Mouse (Mus musculus): ENCODE results near the gene Phtf2. TPM values are rescaled to one million over a fixed set of nuclear protein-coding genes. Genes with fewer than 3 reads are reported as not detected.

Gene Phtf2
- polyA plus RNA-seq, 1 experiment from 2014 or later = 20.8 TPM

Other genes with a start within 250 kb of the Phtf2 start
- 60.6 and 66.2 TPM in 2 replicates for gene Tmem60, start 67 bp upstream of the Phtf2 start, polyA plus RNA-seq (2014; fragmentation: Nextera tagmentation; extraction: Ambion mirVana)
- 6.3 and 7.1 TPM in 2 replicates for gene Rsbn1l, start 74.3 kb upstream of the Phtf2 start, polyA plus RNA-seq (2014; fragmentation: Nextera tagmentation; extraction: Ambion mirVana)
- 28.0 and 29.6 TPM in 2 replicates for gene Ptpn12, start 173.8 kb upstream of the Phtf2 start, polyA plus RNA-seq (2014; fragmentation: Nextera tagmentation; extraction: Ambion mirVana)

Measured in midbrain, embryonic 11.5 days (tissue).